Mouse (Mus musculus): ENCODE data around the gene Tmem182. TPM values are rescaled to one million over a fixed set of nuclear protein-coding genes. Genes with fewer than 3 reads are reported as not detected.

The Tmem182 gene
- polyA plus RNA-seq, 1 experiment from 2014 or later, result 0.06 TPM

DNA sequence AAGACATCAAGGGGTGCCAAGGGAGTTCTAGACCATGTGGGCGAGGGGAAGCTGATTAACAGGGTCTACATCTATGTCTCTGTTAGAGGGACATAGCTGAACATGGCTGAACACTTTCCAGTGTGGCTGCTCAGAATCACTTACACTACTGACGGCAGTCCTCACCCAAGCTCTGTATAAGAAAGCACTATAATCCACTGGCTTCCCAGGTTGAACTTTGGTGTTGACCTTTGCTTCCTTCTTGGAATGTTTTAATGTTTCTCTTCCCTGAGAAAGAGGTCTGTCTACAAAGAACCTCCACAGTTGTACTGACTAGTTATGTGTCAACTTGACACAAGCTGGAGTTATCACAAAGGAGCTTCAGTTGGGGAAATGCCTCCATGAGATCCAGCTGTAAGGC lies 29.3 kb upstream of the Tmem182 start:
- 65% methylated on average over 2 of the region's 2 CpGs for WGBS (ENCODE audit: insufficient replicate concordance)
- no peaks in the 10 kb centered on the region for H3K27me3 ChIP-seq
- peaks cover 27% of the 10 kb centered on the region for H3K36me3 ChIP-seq
- H3K4me3 ChIP-seq (replicated peaks), result no peak overlapping the region
- DNase-seq (no peak), ATAC-seq (ENCODE audit: low read depth) (no peak)
- no peak overlapping the region for H3K4me2 ChIP-seq
- H3K9me3 ChIP-seq (replicated peaks), result no peaks in the 10 kb centered on the region
- no peak overlapping the region for H3K27ac ChIP-seq
- H3K4me1 ChIP-seq (replicated peaks), result peaks cover 21% of the 10 kb centered on the region
- H3K9ac ChIP-seq, result no peak overlapping the region

- ATAC-seq (ENCODE audit: low read depth), result no peak
Observed at GRCm38 (mm10) chr1:40776763-40777162, 28.6 kb upstream of the Tmem182 start.

GRCm38 (mm10) chr1:40783450-40783849 lies 22.0 kb upstream of the Tmem182 start:
- ATAC-seq (ENCODE audit: low read depth) (no peak), DNase-seq (no peak)
- no peaks in the 10 kb centered on the region for H3K27me3 ChIP-seq
- no peak overlapping the region for H3K27ac ChIP-seq
- no peak overlapping the region for H3K4me2 ChIP-seq
- WGBS (ENCODE audit: insufficient replicate concordance), result 87% methylated on average over 7 of the region's 7 CpGs
- no peaks in the 10 kb centered on the region for H3K4me1 ChIP-seq (replicated peaks)
- no peaks in the 10 kb centered on the region for H3K9me3 ChIP-seq (replicated peaks)
- H3K9ac ChIP-seq, result no peak overlapping the region
- no peak overlapping the region for H3K4me3 ChIP-seq (replicated peaks)
- peaks cover 18% of the 10 kb centered on the region for H3K36me3 ChIP-seq

More at GRCm38 (mm10) chr1:40776763-40777162, 28.6 kb upstream of the Tmem182 start:
- DNase-seq, result no peak
- no peaks in the 10 kb centered on the region for H3K9me3 ChIP-seq (replicated peaks)
- H3K4me3 ChIP-seq (replicated peaks), result no peak overlapping the region
- H3K36me3 ChIP-seq, result peaks cover 27% of the 10 kb centered on the region
- peaks cover 15% of the 10 kb centered on the region for H3K4me1 ChIP-seq (replicated peaks)
- H3K9ac ChIP-seq, result no peak overlapping the region
- no peaks in the 10 kb centered on the region for H3K27me3 ChIP-seq
- WGBS (ENCODE audit: insufficient replicate concordance), result 79% methylated on average over 3 of the region's 3 CpGs
- no peak overlapping the region for H3K4me2 ChIP-seq
- H3K27ac ChIP-seq, result no peak overlapping the region

DNA sequence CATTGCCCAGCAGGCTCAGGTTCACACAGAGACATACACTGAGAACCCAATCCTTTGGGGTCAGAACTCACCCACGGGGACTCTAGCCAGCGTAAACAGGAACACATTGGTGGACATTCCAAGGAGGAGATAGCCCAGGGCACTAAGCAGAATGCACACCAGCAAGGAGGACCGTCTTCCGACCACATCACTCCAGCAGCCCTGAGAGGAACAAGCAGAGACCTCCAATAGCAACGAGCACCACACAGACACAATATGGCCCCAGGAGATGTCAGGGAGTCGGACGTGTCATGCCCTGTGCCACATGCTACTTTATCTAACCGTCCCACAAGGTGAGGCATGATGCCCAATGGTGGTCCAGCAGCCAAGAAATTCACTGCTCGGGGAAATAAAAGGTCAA lies 21.1 kb upstream of the Tmem182 start:
- 80% methylated on average over 9 of the region's 9 CpGs for WGBS (ENCODE audit: insufficient replicate concordance)
- no peak for ATAC-seq (ENCODE audit: low read depth)
- Histone ChIP-seq H3K9me3 (replicated peaks) (no peaks in the 10 kb centered on the region), H3K27me3 (no peaks in the 10 kb centered on the region), H3K36me3 (peaks cover 9% of the 10 kb centered on the region), H3K4me2 (no peak overlapping the region), H3K4me3 (replicated peaks) (no peak overlapping the region), H3K9ac (no peak overlapping the region), H3K4me1 (replicated peaks) (no peaks in the 10 kb centered on the region), H3K27ac (no peak overlapping the region)
- DNase-seq, result no peak

GRCm38 (mm10) chr1:40785876-40786445 lies 19.4 kb upstream of the Tmem182 start:
- no peak overlapping the region for H3K4me2 ChIP-seq
- H3K27me3 ChIP-seq, result no peaks in the 10 kb centered on the region
- no peak overlapping the region for H3K27ac ChIP-seq
- H3K9me3 ChIP-seq (replicated peaks), result no peaks in the 10 kb centered on the region
- DNase-seq (no peak), ATAC-seq (ENCODE audit: low read depth) (no peak)
- WGBS (ENCODE audit: insufficient replicate concordance), result 70% methylated on average over 11 of the region's 11 CpGs
- H3K9ac ChIP-seq, result no peak overlapping the region
- no peaks in the 10 kb centered on the region for H3K36me3 ChIP-seq
- peaks cover 16% of the 10 kb centered on the region for H3K4me1 ChIP-seq (replicated peaks)
- H3K4me3 ChIP-seq (replicated peaks), result no peak overlapping the region

- no peak overlapping the region for H3K4me3 ChIP-seq (replicated peaks)
- peaks cover 18% of the 10 kb centered on the region for H3K4me1 ChIP-seq (replicated peaks)
- no peak overlapping the region for H3K27ac ChIP-seq
- no peaks in the 10 kb centered on the region for H3K36me3 ChIP-seq
- H3K27me3 ChIP-seq, result no peaks in the 10 kb centered on the region
- DNase-seq (no peak), ATAC-seq (ENCODE audit: low read depth) (no peak)
- H3K9ac ChIP-seq, result no peak overlapping the region
- no peaks in the 10 kb centered on the region for H3K9me3 ChIP-seq (replicated peaks)
- no peak overlapping the region for H3K4me2 ChIP-seq
- 78% methylated on average over 6 of the region's 6 CpGs for WGBS (ENCODE audit: insufficient replicate concordance)
Observed at GRCm38 (mm10) chr1:40788956-40789355, 16.4 kb upstream of the Tmem182 start.

DNA sequence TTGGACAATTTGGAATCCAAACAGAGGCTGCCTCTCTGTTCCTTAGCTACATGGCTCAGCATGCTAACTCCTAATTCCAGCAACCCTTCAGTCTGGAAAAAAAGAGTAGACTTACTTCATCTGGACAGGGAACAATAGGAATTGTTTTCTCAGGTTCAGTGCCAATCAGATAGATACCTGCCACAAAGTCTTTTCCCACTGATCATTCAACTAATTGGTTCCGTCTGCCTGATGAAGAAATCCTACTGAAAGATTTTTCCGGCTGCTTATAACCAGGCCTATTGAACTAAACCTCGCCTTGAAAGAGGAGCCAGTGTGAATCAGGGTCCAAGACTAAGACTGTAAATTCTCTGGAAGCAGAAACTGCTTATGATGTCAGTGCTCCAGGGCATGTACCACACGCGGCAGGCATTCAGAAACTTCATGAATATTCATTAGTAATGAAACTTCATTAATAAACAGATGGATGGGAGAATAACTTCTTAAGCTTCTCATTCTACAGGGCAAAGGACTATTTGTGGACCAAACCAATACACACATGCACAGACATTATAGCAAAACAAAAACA lies 15.7 kb upstream of the Tmem182 start:
- peaks cover 18% of the 10 kb centered on the region for H3K4me1 ChIP-seq (replicated peaks)
- no peak overlapping the region for H3K27ac ChIP-seq
- H3K27me3 ChIP-seq, result no peaks in the 10 kb centered on the region
- WGBS (ENCODE audit: insufficient replicate concordance), result 50% methylated on average over 5 of the region's 5 CpGs
- H3K9me3 ChIP-seq (replicated peaks), result no peaks in the 10 kb centered on the region
- no peaks in the 10 kb centered on the region for H3K36me3 ChIP-seq
- H3K9ac ChIP-seq, result peak overlapping the region; percentile 74
- H3K4me2 ChIP-seq, result peak overlapping the region; percentile 77
- peak overlapping the region; percentile 74 for H3K4me3 ChIP-seq (replicated peaks)
- ATAC-seq (ENCODE audit: low read depth) (no peak), DNase-seq (no peak)

- Histone ChIP-seq H3K4me3 (replicated peaks) (peak within 1 kb of the TSS; percentile 74), H3K4me1 (replicated peaks) (peaks cover 18% of the 10 kb centered on the region), H3K36me3 (no peaks in the 10 kb centered on the region), H3K4me2 (peak within 1 kb of the TSS; percentile 77), H3K27me3 (no peaks in the 10 kb centered on the region), H3K27ac (0 out of 2 replicates have a peak within 1 kb of the TSS, but pooled peaks have one; percentile 10), H3K9me3 (replicated peaks) (no peaks in the 10 kb centered on the region), H3K9ac (peak within 1 kb of the TSS; percentile 74)
- WGBS (ENCODE audit: insufficient replicate concordance), result 5% methylated on average over 38 of the region's 38 CpGs
- DNase-seq (peak; percentile 86), ATAC-seq (ENCODE audit: low read depth) (peak; percentile 91)
Observed at GRCm38 (mm10) chr1:40790324-40791141, 14.9 kb upstream of the Tmem182 start, which contains the start of gene Mfsd9. Gene Mfsd9, minus strand, starts transcription at chr1:40790687.

DNA sequence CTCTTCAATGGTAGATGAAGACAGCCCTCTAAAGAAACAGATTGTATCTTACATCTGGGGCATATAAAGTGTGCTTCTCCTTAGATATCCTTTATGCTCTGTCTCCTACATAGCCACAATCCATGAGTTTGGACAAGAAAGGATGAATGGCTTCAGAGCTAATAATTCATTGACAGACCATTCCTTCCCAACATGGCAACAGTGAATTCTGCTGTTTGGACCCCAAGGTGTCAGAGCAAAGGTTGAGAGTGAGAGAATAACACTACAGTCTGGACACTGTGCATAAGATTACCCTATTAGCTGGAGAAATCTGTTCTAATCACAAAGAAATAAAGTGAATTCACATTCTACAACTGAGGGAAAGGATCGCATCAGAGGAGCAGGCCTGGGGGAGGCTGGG lies 9.9 kb upstream of the Tmem182 start:
- 79% methylated on average over 1 of the region's 1 CpGs for WGBS (ENCODE audit: insufficient replicate concordance)
- no peak overlapping the region for H3K4me2 ChIP-seq
- no peak overlapping the region for H3K4me3 ChIP-seq (replicated peaks)
- no peaks in the 10 kb centered on the region for H3K36me3 ChIP-seq
- H3K27ac ChIP-seq, result no peak overlapping the region
- H3K4me1 ChIP-seq (replicated peaks), result peaks cover 7% of the 10 kb centered on the region
- DNase-seq (no peak), ATAC-seq (ENCODE audit: low read depth) (no peak)
- H3K27me3 ChIP-seq, result no peaks in the 10 kb centered on the region
- no peak overlapping the region for H3K9ac ChIP-seq
- no peaks in the 10 kb centered on the region for H3K9me3 ChIP-seq (replicated peaks)

DNA sequence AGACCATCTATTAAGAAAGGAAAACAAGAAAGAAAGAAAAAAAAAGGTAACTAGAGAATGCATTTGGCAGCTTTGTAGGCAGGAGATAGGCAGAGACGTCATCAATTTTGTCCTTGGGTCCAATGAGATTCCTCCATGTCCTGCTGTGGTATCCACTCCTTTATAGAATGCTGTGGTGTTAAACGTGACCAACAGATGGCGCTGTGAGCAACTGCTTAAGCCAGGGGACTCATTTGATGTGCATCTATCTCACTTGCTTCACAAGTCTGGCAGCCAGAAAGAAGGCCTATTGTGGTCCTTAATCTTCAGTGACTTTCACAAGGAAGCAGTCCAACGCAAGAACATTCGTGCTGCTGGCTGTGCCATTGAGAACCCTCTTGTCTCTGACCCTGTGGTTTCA lies 8.1 kb upstream of the Tmem182 start:
- H3K9me3 ChIP-seq (replicated peaks), result no peaks in the 10 kb centered on the region
- no peak overlapping the region for H3K9ac ChIP-seq
- no peak overlapping the region for H3K4me3 ChIP-seq (replicated peaks)
- no peaks in the 10 kb centered on the region for H3K36me3 ChIP-seq
- WGBS (ENCODE audit: insufficient replicate concordance), result 14% methylated on average over 5 of the region's 5 CpGs
- ATAC-seq (ENCODE audit: low read depth) (no peak; the same call in 1 of the 2 replicates), DNase-seq (peak; percentile 33)
- H3K4me2 ChIP-seq, result no peak overlapping the region
- H3K4me1 ChIP-seq (replicated peaks), result no peaks in the 10 kb centered on the region
- H3K27me3 ChIP-seq, result no peaks in the 10 kb centered on the region
- no peak overlapping the region for H3K27ac ChIP-seq

GRCm38 (mm10) chr1:40799121-40799520 lies 6.3 kb upstream of the Tmem182 start:
- no peak overlapping the region for H3K4me2 ChIP-seq
- 74% methylated on average over 8 of the region's 8 CpGs for WGBS (ENCODE audit: insufficient replicate concordance)

More at GRCm38 (mm10) chr1:40799121-40799520, 6.3 kb upstream of the Tmem182 start:
- Histone ChIP-seq H3K9ac (no peak overlapping the region), H3K9me3 (replicated peaks) (no peaks in the 10 kb centered on the region), H3K4me3 (replicated peaks) (no peak overlapping the region), H3K4me1 (replicated peaks) (no peaks in the 10 kb centered on the region), H3K36me3 (no peaks in the 10 kb centered on the region), H3K27ac (no peak overlapping the region), H3K27me3 (no peaks in the 10 kb centered on the region)
- DNase-seq (no peak), ATAC-seq (ENCODE audit: low read depth) (no peak)

Measured in liver, embryonic 13.5 days (tissue).